Mouse (Mus musculus) heart, postnatal 36 days (tissue): ENCODE measurements around the gene Macf1. TPM values are rescaled to one million over a fixed set of nuclear protein-coding genes. Genes with fewer than 3 reads are reported as not detected.

Experiments
- DNase-seq, 2 experiments: peaks; one replicate each; pipeline ENCODE4 v3.0.0; 2021 to 2022
- intact Hi-C: fragments of 180-260 bp; cut with DNase I; formaldehyde crosslinking; loops from one replicate; pipeline ENCODE4 v1.15.1; 2025
- total RNA-seq, 2 experiments: library from RNA; stranded (reverse); gene quantifications; 2 replicates each; pipeline ENCODE4 v1.2.3; 2021

Gene Macf1
- total RNA-seq, 2 experiments from 2014 or later = 228 to 240 TPM

DNA sequence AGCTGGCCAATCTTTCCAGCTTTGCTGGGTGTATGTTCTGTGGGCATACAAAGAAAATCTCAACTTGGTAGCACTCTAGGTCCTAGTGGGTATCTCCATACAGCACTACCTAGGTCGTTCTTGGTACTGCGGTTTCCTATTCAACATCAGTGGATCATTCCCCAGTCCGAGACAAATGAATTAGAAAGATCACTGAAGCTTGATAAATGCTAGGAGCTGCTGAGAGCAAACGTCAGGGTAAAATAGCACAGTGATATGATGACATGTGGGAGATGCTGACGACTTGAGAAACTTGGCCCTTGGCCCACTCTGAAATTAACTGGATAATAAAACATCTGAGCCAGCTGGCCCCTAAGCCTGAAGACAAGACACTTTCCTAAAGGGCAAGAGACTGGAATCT is 78.2 kb downstream of the Macf1 start:
- DNase-seq = no peak
- intact Hi-C loops = loop anchor here (10.0 kb wide), 1 partner anchor 289 kb away; no protein-coding TSS in a partner anchor

DNA sequence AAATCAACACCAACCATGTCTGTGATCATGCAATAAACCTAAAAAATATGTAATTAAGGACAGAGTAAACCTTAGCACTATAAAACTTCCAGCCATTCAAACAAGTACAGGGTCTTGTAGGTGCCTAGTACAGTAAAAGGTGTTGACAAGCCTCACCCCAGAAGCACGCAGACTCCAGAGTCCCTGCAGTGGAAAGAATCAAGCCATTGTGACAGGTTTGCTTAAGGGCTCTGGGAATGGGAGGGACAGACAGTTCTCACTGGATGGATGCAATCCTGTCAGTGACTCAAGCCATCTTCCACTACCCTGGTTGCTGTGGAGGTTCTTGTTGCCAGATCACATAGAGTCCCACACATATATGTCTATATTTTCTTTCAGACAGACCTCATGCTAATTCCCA is 78.9 kb downstream of the Macf1 start:
- intact Hi-C loops = loop anchor here (10.0 kb wide), 1 partner anchor 289 kb away; no protein-coding TSS in a partner anchor
- DNase-seq = no peak

DNA sequence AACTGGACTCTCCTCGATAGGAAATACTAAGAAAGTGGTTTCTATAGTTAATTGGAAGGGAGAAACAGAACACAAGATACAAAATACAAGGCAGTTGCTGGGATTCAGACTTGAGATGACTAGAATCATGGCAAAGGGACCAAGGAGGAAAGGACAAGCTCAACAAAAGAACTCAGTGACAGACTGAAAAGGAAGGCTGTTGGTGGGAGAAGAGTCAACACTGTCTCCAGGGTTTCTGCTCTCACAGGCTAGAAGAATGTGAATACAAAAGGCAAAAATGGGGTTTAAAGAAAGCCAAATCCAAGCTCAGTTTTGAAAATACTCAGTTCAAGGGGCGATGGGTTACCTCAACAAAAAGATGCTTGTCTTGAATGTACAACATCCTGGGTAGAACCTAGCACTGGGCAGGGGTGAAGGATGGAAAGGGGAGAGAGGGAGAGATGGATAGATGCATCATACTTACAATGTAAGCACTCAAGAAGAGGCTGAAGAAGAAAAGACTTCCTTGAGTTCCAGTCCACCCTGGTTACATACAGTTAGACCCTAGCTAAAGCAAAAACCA is 81.4 kb downstream of the Macf1 start:
- intact Hi-C loops = loop anchor here (10.0 kb wide), 1 partner anchor 292 kb away; no protein-coding TSS in a partner anchor
- DNase-seq = no peak

DNA sequence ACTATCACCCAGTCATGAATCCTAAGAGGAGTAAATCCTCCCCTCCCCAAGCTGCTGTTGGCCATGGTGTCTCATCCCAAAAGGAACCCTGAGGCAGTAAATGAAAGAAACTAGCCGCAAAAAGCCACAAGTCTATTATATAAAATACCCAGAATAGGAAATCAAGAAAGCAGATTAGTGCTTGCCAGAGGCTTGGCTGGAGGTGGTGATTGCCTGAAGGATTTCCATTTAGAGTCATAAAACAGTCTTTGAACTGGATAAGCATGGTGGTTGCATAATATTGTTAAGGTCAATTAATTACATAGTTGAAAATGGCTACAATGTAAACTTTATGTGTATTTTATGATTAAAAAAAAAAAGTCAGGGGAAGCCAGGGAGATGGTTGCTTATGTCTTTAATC is 83.1 kb downstream of the Macf1 start:
- intact Hi-C loops = loop anchor here (10.0 kb wide), 1 partner anchor 294 kb away; no protein-coding TSS in a partner anchor
- no peak for DNase-seq

DNA sequence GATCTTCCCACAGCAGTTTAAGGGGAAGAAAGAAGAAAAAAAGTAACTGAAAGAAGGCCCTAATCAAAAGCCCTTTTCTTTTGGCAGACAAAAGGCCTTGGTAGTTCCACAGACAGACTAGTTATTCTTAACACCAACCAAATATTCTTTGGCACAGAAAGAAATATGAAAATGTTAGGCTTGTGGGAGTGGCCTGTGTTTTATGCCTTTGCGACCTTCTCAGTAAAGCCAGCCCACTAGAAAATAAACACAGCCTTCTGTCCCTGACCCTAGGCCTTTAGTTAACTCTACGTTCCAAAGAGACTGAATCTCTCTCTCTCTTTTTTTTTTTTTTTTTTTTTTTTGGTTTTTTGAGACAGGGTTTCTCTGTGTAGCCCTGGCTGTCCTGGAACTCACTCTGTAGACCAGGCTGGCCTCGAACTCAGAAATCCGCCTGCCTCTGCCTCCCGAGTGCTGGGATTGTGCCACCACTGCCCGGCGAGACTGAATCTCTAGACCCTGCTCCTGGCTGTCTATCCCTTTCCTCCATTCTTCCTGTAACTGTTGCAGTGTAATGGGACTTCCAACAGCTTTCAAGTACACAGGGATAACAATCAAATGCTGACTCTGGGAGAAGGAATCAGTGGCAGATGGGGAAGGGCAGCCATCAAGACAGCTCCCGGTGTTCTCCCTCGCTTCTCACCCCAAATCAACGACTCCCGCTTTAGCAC is 85.5 kb downstream of the Macf1 start:
- intact Hi-C loops = no loop called here
- DNase-seq = no peak

DNA sequence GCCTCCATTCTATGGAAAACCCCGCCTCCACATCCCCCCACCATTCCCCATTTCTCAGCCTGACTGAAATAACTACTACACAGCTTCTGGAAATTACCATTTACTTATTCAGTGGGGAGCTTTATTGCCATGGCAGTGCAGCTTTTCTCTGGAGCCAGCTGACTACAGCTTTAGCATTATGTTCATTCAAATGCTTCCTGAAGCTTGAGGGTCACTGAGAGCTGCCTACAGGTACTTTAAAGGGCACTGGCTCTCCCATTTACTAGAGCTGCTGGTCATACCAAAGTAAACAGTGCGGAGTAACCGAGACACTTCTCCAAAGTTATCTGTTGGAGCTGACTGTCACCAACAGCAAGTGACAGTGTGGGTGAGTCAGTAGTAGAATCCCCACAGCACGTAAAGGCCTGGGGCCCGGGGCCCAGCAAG is 89.8 kb downstream of the Macf1 start:
- no peak for DNase-seq
- intact Hi-C loops = no loop called here

DNA sequence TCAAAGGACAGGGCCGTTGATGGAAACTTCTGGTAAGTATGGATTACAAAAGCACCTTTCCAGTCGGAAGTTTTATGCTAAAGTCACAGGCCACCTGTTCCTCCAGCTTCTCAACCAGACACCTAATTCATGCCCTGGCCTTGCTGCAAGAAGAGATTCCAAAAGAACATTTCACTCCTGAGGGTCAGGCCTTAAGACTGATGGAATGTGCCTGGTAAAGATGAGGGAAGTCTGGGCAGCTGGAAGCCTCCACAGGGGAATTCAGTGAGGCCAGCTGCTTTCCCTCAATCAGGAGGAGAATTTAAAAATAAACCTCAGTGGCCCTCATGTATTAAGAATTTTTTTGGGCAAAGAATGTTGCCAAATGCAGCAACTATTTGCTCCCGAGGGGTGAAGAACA is 90.5 kb downstream of the Macf1 start:
- peak in 1 of 2 experiments; percentile 40 for DNase-seq
- intact Hi-C loops = no loop called here

DNA sequence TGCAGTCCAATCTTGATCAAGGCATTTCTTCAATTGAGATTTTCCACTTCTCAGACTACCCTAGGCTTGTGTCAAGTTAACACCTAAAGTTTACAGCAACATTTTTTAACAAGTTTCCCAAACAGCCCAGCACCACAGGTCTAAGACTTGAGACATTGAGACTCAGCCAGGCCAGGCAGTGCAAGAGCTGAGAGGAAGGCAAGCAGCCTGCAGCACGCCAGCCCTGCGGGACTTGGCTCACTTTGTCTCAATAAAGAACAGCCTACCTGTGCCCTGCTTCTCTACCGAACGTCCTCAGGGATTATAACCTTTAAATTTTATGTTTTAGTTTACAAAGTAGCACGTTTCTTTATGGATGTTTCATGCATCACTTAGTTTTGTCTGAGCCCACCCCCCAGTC is 92.1 kb downstream of the Macf1 start:
- no peak for DNase-seq
- intact Hi-C loops = no loop called here

DNA sequence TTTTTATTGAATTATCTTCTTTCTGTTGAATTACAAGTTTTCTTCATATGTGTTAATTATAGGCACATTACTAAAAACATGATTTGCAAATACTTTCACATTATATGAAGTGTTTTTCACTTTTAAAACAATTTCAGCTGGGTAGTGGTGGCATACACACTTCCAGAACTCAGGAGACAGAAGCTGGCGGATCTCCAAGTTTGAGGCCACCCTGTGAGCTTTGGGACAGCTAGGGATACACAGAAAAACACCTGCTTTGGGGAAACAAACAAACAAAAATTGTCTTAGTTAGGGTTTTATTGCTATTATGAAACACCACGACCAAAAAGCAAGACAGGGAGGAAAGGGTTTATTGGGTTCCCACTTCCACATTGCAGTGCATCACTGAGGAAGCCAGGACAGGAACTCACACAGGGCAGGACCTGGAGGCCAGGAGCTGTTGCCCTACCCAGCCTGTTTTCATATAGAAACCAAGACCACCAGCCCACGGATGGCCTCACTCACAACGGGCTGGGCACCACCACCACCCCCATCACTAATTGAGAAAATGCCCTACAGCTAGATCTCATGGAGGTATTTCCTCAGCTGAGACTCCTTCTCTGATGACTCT is 93.0 kb downstream of the Macf1 start:
- intact Hi-C loops = no loop called here
- DNase-seq = no peak

DNA sequence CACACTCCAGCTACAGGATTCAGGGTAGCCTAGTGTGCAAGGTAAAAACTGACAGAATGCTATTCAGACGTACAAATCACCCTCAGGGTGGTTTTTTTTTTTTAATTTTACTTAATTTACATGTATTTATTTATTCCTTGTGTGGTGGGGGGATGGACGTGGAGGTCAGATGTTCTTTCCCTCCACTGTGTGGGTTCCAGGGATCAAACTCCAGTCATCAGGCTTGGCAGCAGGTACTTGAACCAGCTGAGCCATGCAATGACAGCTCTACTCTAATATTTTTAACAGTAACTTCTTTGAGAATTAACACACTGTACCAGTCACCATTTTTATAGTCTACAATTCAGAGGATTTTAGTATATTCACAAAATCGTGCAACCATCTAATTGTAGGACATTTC is 94.7 kb downstream of the Macf1 start:
- intact Hi-C loops = loop anchor here (2.0 kb wide), 1 partner anchor 43 kb away; no protein-coding TSS in a partner anchor
- no peak for DNase-seq

DNA sequence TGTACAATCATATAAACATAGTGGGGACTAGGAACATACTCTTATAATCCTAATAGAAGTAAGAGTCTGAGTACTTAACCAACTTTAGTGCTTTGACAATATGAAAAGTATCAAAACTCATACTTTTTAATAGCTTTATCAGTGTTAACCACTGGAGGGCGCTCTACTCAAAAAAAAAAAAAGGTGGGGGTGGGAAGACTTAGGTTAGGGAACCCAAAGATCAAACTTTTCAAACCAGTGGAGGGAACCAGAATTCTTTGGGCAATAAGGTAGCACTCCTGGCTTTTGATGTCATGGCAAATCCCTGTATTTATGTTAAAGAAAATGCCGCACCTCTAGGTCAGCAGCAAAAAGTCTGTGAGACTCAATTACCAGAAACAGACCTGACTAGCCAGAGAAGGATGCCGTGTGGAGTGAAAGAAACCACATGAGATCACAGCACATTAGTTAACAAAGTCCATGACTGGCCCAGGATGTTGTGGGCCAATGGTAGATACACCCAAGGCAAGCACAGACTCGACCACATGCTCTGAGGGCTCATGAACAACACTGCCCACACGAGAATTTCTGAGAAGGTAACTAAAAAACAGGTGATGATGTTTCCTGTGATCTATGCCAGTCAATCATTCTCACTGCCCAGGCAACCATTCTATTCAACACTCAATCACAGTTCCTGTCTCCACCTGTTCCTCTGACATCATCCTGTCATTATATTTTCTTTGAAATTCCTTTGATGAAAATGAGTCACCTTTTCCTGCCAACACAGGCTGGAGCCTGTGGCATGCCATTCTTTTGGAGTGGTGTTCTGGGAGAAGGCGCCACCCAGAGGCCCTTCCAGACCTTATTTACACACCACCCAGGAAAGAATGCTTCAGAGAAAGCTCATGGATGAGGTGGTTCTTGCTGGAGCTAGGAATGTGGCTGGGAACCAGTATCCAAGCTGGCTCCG is 95.5 kb downstream of the Macf1 start:
- intact Hi-C loops = loop anchor here (1.0 to 2.0 kb wide), 2 partner anchors 44 to 79 kb away; no protein-coding TSS in a partner anchor
- peak; percentile 24 to 27 for DNase-seq

DNA sequence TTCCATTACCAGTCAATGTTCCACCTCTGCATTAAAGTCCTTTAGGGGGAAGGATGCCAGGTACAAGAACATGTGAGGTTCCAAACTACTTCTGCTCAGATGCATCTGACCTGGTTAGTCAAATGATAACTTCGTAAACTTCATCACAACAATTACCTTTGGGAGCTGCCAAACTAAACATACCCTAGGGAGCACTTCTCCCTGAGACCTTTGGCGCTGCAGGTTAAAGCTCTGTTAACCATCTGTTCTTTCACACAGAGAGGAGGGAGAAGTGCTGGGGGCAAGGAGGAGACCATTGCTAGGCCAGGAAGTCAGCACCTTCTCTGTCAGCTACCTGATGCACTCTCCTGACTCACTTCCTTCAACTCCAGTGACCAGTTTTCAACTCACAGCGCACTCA is 96.5 kb downstream of the Macf1 start:
- DNase-seq = no peak
- intact Hi-C loops = loop anchor here (1.0 to 2.0 kb wide), 2 partner anchors 45 to 80 kb away; no protein-coding TSS in a partner anchor

DNA sequence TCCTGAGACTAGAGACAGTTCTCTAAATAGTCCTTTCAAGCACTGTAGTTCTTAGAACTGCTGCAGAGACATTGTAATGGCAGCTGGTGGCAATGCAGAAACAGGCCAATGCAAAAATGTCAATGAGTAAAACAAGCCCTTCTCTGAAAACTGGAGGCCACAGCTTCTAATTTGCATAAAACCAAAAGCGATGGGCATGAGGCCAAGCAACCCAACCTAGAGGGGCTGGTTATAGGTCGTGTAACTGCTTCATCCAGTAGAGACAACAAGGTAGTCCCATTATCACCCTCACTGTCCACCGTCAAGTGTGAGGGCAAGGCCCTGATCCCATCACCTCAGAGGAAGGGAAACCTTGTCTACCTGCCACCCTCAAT is 99.5 kb downstream of the Macf1 start:
- DNase-seq = no peak
- intact Hi-C loops = loop anchor here (1.0 kb wide), 1 partner anchor 49 kb away; no protein-coding TSS in a partner anchor

DNA sequence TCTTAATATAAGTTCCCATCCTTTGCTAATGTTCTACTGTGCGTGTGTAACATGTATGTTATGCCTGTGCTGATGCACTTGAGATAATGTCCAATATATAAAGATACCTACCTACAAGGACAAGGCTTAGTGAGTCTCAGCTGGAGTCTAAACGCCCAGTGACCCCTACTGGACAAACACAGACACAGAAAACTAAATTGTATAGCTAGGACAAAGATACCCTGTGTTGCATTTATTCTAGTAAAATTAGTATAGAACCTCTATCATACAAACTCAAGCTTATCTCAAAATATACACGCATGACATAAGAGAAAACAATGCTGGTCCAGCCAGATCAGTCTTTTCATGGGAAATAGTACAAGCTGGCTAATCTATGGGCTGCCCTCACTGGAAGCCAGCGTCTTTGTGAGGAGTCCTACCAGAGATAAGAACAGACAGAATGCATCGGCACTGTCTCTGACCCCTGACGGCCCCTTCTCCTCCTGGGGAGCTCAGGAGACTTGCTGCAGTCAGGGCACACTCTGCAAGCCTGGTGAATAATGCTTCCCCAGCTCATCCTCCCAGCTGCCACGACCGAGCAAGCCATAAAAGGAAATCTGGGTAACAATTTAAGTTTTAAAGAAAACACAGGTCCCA is 100.0 kb downstream of the Macf1 start:
- no peak for DNase-seq
- intact Hi-C loops = loop anchor here (1.0 kb wide), 1 partner anchor 49 kb away; no protein-coding TSS in a partner anchor

DNA sequence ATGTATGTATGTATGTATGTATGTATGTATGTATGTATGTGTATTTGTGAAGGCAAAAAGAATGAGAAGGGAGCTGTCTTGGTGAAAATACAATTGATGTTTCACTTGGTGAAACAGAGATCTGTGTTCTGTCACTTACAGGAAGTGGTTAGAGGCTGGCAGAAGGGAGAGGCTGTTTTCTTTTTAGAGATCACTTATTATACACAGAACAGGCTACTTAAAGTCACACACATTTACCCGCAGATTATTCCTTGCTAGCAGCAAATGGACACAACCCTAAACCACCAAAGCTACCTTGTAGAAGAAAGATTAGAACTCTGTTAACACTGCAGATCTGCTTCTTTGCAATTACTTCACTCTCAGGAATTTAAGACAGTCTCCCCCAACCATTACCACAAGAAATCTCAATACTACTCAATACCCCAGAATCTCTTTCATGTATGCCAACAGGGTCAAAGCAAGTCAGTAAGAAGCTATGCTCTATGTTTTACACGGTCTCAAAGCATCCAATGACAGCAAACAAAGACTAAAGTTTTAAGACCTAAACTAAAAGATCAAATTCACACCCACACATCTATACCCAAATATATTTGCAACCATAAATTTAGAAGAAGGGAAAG is 106.6 kb downstream of the Macf1 start:
- intact Hi-C loops = no loop called here
- DNase-seq = no peak

DNA sequence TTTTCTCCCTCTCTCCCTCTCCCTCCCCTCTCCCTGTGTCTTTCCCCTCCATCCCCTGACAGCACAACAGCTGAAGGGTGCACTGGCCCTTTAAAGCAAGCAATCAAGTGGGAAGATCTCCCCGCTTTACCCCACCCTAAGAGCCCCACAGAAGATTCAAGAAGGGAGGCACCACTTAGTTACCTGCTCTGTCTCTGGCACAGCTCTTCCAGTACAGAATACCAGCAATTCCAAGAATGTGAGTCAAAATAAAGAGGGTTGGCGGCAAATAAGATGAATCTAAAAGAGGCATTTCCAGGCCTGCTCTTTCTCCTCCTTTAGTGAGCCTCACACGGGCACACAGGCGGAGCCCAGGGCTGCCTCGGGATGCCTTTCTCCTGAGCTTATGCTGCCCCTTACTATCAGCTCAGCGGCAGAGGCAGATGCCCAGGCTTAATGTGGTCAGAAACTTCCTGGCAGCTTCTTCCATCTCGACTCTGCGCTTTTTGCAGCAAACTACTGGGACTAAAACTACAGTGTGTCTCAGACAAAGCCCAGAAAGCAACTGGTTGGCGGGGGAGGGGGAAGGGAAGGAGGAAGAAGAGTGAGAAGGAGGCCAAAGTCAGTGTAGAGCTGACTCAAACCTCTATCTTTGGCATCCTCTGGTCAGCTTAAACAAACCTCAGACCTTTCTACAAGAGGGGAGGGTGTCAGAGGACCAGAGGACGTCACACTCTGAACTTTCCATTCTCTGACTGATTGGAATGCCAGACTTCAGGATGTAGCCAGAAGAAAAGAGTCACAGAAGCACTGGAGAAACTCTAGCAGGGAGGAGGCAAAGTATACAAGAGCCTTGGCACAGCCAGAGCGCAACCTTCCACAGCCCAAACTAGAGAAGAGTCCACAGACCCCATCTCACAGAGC is 111.5 kb downstream of the Macf1 start:
- intact Hi-C loops = no loop called here
- DNase-seq = peak; percentile 55 to 70

DNA sequence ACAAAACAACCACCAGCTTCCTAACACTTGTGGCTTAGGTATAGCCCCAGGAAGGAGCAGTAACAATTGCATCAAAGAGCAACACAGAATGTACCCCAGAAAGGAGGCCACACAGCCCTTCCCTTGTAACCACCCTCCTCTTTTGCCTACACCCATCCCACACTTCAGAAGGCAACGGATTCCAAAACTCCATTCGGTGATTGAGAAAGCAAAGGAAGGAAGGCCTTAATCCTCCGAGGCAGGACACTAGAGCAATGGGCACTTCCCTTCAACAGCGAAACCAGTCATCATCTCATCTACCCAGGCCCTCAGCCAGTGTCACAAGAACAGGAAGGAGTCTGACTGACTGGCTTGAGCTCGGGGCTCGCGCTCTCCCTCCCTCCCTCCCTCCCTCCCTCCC is 112.3 kb downstream of the Macf1 start:
- DNase-seq = peak; percentile 49 to 58

DNA sequence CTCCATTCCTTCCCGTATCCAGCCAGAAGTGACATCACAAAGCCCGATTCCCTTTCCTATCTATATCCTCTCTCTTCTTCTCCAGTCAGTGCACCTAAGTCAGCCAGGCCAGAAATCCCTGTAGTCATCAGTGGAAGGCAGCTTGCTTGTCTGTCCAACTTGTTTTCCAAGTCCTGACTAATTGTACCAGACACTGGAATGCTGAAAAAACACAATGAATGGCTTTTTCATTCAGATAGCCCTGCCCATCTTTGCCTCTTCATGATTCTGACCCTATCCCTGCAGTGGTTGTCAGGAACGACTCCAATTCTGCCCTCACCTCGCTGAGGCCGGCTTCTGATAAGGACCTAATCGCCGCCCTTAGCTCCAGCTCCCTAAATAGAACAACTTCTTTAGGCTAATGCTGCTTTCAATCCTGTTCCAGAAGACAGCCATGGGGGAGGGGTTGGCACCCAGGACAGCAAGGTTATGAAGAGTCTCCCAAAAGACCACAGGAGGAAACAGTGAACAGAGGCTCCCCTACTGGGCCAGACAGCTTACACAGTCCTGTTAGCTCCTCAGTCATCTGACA is 118.8 kb downstream of the Macf1 start:
- peak; percentile 37 to 52 for DNase-seq
- intact Hi-C loops = no loop called here

More for the DNA sequence above, 112.3 kb downstream of the Macf1 start:
- intact Hi-C loops = no loop called here
